Mouse (Mus musculus): ENCODE measurements around the gene Ppm1n.
A peak's percentile ranks its signal among the peaks of the same experiment; 100 is the strongest.

Gene Ppm1n

DNA sequence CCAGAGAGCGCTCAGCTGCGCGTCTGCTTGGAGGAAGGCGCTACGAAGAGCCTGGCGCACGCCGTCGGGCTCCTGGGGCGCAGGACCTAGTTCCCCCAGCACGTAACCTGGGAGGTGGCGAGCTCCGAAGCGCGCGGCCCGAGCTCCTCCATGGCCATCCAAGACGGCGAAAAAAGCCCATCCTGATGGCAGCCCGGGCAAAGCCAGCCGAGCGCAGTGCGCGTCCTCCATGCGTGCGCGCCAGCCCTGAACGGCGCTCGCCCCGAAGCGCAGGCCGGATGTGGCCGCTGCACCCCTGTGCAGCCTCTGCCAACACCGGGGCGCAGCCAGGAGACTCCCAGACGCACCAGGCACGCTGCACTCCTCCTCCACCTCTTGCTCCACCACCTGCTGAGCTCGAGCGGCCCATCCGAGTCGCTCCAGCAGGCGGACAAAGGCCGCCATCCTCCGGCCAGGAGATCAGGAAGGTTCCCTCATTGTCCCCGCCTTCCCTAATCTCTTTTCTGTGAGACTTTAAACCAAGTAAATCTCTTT lies at the start of gene Ppm1n:
Gene Ppm1n, minus strand, starts transcription at position 484 of the 534 bp plus-strand sequence.
- no peak for DNase-seq (ENCODE audit: low read depth)

DNA sequence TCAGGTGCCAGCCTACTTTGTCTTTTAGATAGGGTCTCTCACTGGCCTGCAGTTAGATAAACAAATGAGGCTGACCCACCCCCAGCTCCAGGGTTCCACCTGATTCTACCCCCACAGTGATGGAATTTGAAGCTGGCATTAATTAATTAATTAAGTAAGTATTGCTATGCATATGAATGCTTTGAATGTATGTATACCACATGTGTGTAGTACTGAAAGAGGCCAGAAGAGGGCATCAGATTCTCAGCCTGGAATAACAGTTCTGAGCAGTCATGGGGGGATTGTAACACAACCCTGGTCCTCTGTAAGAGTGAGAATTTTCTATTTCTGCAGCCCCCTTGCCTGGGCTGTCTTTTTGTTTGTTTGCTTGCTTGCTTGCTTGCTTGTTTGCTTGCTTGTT lies 48.6 kb upstream of the Ppm1n start:
- DNase-seq (ENCODE audit: low read depth) = no peak

DNA sequence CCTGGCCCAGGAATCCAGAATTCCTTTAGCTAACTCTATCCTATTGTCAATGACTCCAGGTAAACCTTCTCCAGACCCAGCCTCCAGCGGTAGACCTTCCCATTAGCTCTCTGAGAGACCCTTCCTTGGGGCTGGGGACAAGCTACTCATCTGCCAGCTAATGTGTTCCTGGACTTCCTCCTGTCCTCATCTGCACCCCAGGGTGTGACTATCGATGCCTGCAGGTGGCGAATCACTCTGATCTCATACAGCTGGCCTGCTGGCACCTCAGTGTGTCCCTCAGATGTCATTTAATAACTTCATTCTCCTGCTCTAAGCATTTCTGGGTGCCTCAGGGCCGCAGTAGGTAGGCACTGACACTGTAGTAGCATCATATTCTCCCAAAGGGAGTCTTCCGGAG lies 47.9 kb upstream of the Ppm1n start:
- DNase-seq (ENCODE audit: low read depth) = no peak

DNA sequence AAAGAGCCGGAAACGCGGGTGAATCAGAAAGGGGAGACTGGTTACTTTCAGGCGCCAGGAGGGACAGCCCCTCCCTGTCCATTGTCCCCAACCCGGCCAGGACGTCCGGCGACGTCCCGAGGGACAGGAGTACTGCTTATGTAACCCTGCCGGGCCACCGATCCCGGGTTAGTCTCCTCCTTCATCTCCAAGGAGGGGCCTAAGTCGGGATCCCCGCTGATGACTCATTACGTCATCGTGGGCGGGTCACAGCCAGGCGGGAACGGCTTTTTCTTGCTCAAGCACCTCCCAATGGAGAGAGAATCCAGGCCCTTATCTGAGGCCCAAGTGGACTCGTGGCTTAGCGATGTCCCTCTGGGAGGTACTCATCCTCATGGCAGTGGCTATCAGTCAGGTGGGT lies 47.3 kb upstream of the Ppm1n start:
- DNase-seq (ENCODE audit: low read depth) = no peak

DNA sequence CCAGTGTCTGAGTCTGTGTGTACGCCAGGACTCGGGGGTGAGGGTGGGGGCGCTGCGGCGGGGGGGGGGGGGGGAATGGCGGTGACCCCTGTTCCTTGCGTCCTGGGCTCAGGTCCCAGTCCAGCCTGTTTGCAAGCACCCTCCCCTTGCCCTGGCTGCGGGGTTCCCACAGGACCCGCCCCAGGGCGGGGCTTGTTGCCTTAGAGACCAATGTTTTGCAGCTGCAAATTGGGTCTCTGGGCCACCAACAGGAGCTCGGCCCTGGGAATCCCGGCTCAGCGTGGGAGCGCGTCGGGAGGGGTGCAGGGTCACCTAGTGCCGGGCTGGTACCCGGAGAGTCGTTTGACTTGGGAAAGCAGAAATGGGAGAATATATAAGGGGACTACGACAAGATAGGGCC lies 46.5 kb upstream of the Ppm1n start:
- peak; percentile 87 for DNase-seq (ENCODE audit: low read depth)

DNA sequence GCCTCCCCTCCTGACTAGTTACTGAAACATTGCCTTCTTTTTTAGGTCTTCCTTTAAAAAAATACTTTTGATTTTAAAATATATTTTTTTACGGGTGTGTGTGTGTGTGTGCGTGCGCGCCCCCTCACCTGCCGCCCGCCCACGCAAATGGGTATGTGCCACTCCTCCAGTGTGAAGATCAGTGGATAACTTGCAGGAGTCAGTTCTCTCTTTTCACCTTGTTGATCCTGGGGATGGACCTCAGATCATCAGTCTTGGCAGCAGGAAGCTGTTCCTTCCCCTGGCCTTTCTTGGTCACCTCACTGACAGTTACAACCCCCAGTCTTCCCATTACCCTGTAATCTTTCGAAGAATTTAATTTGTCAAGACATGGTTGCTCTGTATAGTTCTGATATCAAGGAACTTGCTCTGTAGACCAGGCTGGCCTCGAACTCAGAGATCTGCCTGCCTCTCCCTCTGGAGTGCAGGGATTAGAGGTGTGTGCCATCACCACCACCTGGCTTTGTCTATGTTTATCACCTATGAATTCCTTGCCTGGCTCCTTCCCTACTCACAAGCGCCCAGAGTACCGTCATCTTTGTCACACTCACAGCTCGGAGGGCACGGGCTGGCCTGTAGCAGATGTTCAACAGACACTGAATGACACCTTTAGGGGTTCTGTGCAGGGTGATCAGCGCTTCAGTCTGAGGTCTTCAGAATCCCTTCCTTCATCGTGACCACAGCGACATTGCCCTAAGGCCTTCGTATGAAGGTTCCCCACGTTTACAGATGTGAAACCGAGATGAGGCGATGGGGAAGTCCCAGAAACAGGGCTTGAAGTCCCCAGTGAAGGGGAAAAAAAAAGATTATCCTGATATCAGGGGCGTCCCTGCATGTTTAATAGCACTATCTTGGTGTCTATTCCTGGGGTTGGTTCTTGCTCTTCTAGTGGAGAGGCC lies 45.7 kb upstream of the Ppm1n start:
- DNase-seq (ENCODE audit: low read depth) = no peak

DNA sequence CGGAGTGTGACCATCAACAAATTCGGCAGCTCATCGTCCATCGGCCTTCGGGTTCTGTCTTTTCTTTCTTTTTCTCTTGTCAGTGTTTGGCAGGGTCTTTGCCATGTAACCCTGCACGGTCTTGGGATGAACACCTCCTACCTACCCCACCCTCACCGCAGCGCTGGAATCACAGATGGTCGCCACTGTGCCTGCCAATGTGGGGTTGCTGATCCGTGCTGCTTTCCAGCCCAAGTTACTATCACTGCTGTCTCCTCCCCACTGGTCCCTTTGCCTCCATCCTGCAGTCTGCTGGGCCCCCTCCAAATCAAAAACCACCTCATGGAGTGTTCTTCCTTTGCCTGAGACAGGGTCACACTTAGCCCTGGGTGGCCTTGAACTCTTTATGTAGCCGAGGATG lies 44.4 kb upstream of the Ppm1n start:
- no peak for DNase-seq (ENCODE audit: low read depth)

DNA sequence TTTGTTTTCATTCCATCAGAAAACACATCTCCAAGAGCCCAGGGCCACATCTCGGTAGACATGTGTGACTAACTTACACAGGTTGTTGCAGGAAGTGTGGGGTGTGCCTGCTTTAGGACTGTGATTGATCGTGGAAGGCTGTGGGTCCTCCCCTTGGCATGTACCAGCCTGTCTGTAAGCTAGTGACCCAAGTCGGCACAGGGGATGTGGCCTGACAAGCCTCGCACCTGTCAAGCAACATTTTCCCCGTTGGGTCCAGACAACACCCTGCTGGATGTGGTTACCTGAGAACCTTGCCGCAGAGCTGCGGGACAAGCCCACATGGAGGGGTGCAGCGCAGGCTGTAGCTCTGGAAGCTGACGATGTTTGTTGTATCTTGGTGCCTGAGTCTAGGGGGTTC lies 42.6 kb upstream of the Ppm1n start:
- no peak for DNase-seq (ENCODE audit: low read depth)

DNA sequence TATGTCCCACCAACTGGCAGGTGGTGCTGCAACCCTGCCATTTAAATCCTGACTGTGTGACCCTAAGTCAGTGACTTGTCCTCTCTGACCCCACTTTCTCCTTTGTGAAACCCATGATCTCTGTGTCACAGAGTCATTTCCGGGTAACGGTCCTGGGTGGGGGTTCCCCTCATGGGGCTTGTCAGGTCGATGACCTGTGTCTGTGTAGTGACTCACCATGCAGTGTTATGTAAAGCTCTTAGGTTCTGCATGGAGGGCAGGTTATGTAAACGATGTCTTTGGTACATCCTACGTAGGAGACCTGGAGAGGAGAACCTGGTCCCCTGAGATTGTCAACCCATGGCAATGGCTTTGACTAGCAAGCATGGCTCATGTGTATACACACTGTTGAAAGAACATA lies 41.6 kb upstream of the Ppm1n start:
- no peak for DNase-seq (ENCODE audit: low read depth)

DNA sequence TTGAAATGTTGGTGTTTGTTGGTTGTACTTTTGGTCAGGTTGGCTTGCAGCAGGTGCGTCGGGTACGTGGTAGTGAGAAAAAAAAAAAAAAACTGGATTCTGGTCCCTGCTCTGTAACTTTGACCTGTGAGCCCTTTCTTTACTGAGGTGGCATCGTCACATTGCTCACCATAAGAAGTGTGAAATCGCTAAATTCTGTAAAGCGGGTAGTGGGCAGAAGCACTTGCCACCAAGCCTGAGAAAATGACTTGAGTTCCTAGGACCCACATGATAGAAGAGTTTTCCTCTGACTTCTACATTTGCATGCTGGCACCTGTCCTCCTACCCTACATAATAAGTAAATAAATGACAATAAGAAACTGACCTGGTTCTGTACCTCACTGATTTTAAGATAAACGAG lies 40.8 kb upstream of the Ppm1n start:
- no peak for DNase-seq (ENCODE audit: low read depth)

DNA sequence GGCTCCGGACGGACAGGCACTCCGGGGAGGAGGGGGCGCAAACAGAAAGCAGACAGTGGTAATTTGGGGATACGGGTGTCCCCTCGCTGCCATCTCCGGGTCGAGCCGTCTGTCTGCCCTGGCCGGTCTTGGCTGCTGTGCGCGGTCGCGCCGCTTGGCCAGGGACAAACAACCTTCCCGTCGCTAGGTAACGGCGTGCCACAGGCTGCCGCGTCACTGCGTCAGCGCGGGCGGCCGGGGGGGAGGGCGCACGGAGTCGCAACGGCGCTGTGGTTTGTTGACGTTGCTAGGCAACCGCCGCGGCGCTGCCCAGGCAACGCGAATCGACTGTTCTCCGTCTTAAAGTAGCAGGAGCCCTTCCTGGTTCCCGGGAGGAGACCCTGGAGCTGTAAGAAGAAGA lies 40.0 kb upstream of the Ppm1n start:
- DNase-seq (ENCODE audit: low read depth) = peak; percentile 96

DNA sequence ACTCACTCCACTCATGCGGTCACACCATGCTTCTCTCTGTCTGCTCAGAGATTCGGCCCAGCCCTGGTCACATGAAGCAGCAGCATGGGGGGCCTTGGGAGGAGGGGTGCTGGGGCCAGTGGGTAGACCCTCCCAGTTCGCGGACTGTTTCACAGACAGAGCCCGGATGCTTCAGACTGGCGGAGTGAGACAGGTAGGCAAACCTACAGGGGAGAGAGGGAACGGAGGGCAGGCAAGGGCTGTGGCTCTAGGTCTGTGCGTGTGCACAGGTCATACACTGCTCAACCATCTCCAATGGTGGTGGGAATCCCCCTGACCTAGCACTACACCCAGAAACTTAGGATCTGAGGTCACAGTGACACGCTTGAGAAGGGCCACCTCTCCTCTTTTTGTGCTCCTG lies 39.6 kb upstream of the Ppm1n start:
- DNase-seq (ENCODE audit: low read depth) = no peak

DNA sequence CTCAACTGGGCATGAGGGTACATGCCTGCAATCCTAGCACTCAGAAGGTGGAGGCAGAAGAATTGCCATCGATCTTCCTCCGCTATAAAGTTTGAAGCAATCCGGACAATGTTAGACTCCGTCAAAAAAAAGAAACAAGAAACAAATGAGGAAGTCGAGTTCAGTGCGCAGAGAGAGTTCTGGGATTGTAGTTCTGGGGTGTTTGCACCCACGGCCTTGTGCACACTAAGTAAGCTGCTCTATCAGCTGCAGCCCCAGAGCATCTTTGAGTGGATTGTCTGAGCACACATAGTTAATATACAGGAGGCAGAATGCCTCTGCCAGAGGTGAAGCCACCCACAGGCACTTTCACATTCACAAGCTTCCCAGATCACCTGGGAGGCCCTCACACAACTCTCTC lies 38.8 kb upstream of the Ppm1n start:
- DNase-seq (ENCODE audit: low read depth) = no peak

DNA sequence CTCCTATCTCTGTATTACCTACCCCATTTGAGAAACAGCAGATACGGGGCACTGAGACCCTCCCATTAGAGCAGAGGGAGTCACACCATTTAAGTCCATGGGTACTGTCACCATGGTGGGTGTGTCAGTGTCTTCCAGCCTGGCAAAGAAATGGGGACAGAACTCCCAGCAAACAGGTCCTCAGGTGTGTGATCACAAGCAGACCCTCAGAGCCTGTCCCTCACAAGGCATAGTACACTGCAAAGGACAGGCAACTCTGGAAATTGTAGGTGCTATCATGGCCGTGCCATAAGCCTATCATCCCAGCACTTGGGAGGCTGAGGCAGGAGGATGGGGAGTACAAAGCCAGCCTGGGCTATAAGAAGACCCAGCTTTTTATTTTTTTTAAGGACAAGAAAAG lies 38.3 kb upstream of the Ppm1n start:
- DNase-seq (ENCODE audit: low read depth) = no peak

DNA sequence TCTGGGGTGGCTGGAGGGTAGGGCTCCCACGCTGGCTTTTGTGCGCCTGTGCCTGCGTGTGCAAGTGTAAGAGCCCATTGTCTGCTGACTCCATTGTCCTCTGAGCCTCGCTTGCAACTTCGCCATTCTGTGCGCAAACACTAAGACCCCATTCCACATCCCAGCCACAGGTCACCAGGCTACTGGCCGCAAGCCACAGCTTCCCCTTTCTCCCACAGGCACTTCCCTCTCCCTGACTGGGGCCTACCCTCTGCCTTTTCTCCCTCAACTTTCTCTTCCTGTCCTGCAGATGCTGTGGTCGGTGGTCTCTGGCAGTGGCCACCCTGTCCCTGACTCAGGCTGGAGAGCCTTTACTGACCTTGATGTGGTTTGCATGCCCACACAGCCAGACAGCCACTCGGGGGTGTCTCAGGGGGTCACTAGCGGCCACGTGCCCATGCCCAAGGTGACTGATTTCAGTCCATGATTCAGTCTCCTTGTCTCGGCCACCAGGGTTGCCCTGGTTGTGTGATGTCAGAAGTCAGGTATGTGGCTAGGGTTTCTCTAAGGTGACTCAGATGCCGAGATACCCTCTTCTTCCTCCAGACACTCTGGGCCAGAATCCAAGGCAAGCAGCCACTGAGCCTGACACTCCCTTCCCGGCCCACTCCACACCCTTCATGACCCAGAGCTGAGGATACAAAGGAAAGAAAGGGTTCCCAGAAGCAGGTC lies 36.7 kb upstream of the Ppm1n start:
- no peak for DNase-seq (ENCODE audit: low read depth)

DNA sequence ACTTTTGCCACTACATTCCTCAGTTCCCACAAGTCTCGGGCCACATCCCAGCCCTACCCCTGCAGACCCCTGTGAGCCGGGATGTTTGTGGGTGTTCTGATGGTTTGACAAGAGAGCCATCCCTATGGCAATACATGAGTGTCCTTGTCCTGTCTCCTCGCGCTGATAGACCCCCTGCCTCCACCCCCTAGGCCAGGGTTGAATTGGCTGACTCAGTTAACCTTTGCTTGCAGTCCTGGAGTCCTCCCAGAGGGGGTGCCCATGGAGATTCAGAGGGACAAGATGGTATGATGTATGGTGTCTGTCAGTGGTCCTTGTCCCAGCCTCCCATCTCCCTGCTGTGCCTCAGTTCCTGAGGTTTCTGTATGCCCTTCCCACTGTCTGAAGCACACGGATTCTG lies 34.2 kb upstream of the Ppm1n start:
- DNase-seq (ENCODE audit: low read depth) = no peak

DNA sequence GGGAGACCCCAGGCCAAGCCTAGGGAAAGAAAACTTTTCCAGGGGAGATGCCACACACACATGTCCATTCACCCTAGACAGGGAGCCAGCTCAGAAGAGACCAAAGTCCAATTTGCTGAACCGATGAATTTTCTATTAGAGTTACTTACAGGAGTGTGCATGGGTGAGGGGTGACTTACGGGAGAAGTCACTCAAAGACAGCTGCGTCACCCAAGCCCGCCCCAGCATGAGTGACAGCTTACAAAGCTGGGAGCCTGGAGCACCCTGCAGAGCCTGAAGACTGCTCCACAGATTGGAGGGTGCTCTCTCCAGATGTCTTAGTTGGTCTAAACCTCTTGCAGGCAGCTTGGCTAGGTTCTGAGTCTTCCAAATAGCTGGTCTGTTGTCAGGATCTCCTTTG lies 32.1 kb upstream of the Ppm1n start:
- no peak for DNase-seq (ENCODE audit: low read depth)

DNA sequence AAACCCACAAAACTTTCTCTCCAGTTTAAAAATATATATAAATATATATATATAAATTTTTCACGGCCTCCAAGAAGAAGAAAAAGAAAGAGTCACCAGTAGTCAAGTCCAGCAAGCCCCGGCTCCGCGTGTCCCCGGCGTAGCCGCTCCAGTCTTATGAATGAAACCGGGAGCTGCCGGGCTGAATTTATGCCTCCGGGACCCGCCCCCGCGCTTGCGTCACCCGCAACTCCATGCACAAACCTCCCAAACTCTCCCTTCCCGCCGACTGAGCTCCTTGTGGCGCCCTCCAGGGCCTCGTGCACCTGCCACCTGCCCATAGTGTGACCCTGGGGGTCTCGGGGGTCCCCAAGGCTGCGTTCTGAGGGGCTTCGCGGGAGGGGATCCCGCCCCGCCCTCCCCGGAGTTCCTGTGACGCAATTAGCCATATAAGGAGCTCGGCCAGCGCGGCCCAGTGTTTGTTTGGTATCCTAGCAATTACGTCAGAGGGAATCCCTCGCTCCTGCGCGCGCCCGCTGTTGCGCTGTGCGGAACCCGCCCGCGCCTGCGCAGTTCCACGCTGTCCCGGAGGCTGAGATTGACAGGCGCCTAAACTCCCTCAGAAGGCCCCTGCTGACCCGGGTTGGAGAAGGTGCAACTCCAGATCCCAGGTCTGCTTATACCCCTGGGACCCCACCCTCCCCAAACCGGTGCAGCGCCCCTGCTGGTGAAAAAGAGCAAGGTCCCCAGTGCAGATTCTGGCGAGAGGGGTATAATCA lies 30.2 kb upstream of the Ppm1n start, which contains the start of gene Fosb:
Gene Fosb, minus strand, starts transcription at position 168 of the 758 bp plus-strand sequence.
- DNase-seq (ENCODE audit: low read depth) = peak; percentile 93

DNA sequence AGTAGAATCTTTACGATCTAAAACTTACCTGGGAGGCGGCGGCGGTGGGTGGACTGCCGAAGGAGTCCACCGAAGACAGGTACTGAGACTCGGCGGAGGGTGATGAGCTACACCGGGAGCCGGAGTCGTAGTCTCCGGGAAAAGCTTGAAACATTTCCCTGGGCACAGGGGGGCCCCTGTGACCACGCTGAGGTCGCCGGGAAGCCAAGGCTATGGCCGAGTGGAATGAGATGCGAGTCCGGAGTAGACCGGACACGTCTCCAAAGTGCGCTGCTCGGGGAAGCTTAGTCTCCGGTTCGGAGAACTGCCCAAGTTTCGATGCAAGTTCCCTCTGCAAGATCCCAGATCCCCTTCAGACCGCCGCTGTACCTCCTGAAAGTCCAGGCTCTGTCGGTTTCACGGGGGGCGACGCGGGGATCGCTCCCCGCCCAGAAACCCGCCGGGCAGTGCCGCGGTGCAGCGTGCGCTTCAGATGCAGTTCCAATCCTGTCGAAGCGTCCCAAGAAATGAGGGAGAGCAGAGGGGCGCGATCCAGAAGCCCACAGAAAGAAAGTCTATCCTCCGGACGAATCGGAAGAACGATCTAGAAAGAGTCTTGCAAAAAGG lies 29.5 kb upstream of the Ppm1n start:
- no peak for DNase-seq (ENCODE audit: low read depth)

DNA sequence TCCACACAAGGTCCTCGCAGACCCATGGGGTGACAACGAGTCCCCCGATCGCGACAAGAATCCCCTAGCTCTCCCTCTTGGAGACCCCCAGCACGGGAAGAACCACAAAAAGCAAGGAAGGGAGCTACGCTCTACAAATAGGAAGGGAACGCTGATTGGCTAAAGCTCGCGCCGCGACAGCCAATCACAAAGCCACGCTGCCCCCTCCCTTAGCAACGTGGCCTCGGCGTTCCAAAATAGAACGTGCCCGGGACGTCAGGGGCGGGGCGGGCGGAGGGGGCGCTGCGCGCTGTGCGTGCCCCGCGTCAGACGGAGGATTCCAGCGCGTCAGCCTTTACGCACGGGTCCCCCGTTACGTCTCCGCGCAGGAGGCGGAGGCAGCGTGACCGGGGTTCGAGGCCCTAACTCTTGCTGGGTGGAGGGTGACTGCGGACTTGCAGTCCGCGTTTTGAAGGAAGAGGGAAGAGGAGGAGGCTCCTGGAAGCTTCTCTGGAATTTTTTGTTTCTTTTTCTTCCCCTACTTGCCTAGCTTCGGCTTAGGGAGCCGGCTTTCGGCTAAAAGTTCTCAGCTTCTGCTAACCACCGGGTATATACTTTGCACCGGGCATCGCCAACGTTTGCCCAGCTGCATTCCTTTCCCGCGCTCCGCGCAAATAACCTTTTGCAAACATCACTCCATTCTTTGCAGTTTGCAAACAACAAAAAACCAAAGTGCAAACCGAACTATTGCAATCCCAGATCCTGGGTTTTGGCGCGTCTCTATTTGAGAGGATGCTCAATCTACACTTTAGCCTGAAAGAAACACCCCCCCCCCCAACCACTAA lies 28.8 kb upstream of the Ppm1n start:
- no peak for DNase-seq (ENCODE audit: low read depth)

All from c-Kit-positive CD71-negative TER-119-negative erythroid progenitor cells, embryonic 14.5 days (primary cell).